Mouse (Mus musculus) megakaryocyte-erythroid progenitor cell, adult 5-6 weeks (primary cell): Measurements from ENCODE around the gene Srf. TPM values are rescaled to one million over a fixed set of nuclear protein-coding genes. Genes with fewer than 3 reads are reported as not detected.
A peak's percentile ranks its signal among the peaks of the same experiment; 100 is the strongest.

Experiments used
- ATAC-seq: replicated peaks from 2 replicates; pipeline ENCODE4 v1.8.0; 2016; ENCODE audit warnings: mild to moderate bottlenecking, inconsistent platforms; ENCODE audit not compliant: severe bottlenecking, poor library complexity, low FRiP score, low TSS enrichment
- total RNA-seq, 2 experiments: library from RNA; stranded (forward) in 1 of 2; stranded (reverse) in 1 of 2; fragments of 200-1000, 215-1000 nt in 1 of 2; fragments of >200 nt in 1 of 2; fragmentation: Nextera tagmentation in 1 of 2; gene quantifications; 2 replicates each; pipeline ENCODE4 v1.2.3; 2014 to 2017

Srf gene
- total RNA-seq, 2 experiments from 2014 or later = 20.5 to 26.2 TPM

GRCm38 (mm10) chr17:46525065-46525464 lies 30.9 kb downstream of the Srf start:
- no peak for ATAC-seq

GRCm38 (mm10) chr17:46521963-46522668 lies 33.9 kb downstream of the Srf start:
- ATAC-seq = no peak

- ATAC-seq = no peak
Observed at GRCm38 (mm10) chr17:46521174-46521573, 34.8 kb downstream of the Srf start.

GRCm38 (mm10) chr17:46520385-46520979 lies 35.5 kb downstream of the Srf start:
- ATAC-seq = 0 out of 2 replicates have a peak, but pooled peaks have one; percentile 9

- no peak for ATAC-seq
Observed at GRCm38 (mm10) chr17:46519971-46520370, 36.0 kb downstream of the Srf start.

GRCm38 (mm10) chr17:46513329-46513728 lies 42.6 kb downstream of the Srf start:
- ATAC-seq = no peak

GRCm38 (mm10) chr17:46511059-46511710 lies 44.8 kb downstream of the Srf start:
- no peak for ATAC-seq

GRCm38 (mm10) chr17:46505617-46506016 lies 50.4 kb downstream of the Srf start:
- no peak for ATAC-seq

GRCm38 (mm10) chr17:46503847-46504638 lies 51.9 kb downstream of the Srf start:
- ATAC-seq = peak; percentile 27; the same call in 1 of the 2 replicates

- ATAC-seq = no peak
Observed at GRCm38 (mm10) chr17:46502775-46503174, 53.2 kb downstream of the Srf start.

Other genes starting within 250 kb of the Srf start
- gene Abcc10, start 227.8 kb downstream of the Srf start, total RNA-seq (2014; fragmentation: Nextera tagmentation) = 5.8 and 7.0 TPM in 2 replicates
- 1.6 and 8.7 TPM in 2 replicates for gene Abcc10, start 227.8 kb downstream of the Srf start, total RNA-seq (2017)
- 14.3 and 22.2 TPM in 2 replicates for gene Zfp318, start 172.4 kb downstream of the Srf start, total RNA-seq (2014; fragmentation: Nextera tagmentation)
- 17.3 and 41.5 TPM in 2 replicates for gene Zfp318, start 172.4 kb downstream of the Srf start, total RNA-seq (2017)
- not detected in 2 replicates for gene Crip3, start 127.2 kb downstream of the Srf start, total RNA-seq (2014; fragmentation: Nextera tagmentation)
- not detected in 2 replicates for gene Crip3, start 127.2 kb downstream of the Srf start, total RNA-seq (2017)
- not detected in 2 replicates for gene Slc22a7, start 117.7 kb downstream of the Srf start, total RNA-seq (2014; fragmentation: Nextera tagmentation)
- gene Slc22a7, start 117.7 kb downstream of the Srf start, total RNA-seq (2017) = not detected in 2 replicates
- 0.10 TPM in 1 of 2 replicates, not detected in the other for gene Ttbk1, start 68.5 kb downstream of the Srf start, total RNA-seq (2014; fragmentation: Nextera tagmentation)
- gene Ttbk1, start 68.5 kb downstream of the Srf start, total RNA-seq (2017) = 0.14 TPM in 1 of 2 replicates, not detected in the other
- gene Dnph1, start 59.5 kb downstream of the Srf start, total RNA-seq (2014; fragmentation: Nextera tagmentation) = 49.4 and 60.5 TPM in 2 replicates
- 15.6 and 27.7 TPM in 2 replicates for gene Dnph1, start 59.5 kb downstream of the Srf start, total RNA-seq (2017)
- gene Cul9, start 9.8 kb downstream of the Srf start, total RNA-seq (2014; fragmentation: Nextera tagmentation) = 14.1 and 19.6 TPM in 2 replicates
- 2.5 and 4.8 TPM in 2 replicates for gene Cul9, start 9.8 kb downstream of the Srf start, total RNA-seq (2017)
- gene Ptk7, start 73.3 kb upstream of the Srf start, total RNA-seq (2014; fragmentation: Nextera tagmentation) = 0.12 and 0.20 TPM in 2 replicates
- 0.14 and 0.53 TPM in 2 replicates for gene Ptk7, start 73.3 kb upstream of the Srf start, total RNA-seq (2017)
- 5.8 and 6.9 TPM in 2 replicates for gene Klc4, start 89.8 kb upstream of the Srf start, total RNA-seq (2014; fragmentation: Nextera tagmentation)
- gene Klc4, start 89.8 kb upstream of the Srf start, total RNA-seq (2017) = 5.6 and 5.9 TPM in 2 replicates
- 74.7 and 190 TPM in 2 replicates for gene Mrpl2, start 90.1 kb upstream of the Srf start, total RNA-seq (2014; fragmentation: Nextera tagmentation)
- 82.2 and 97.0 TPM in 2 replicates for gene Mrpl2, start 90.1 kb upstream of the Srf start, total RNA-seq (2017)
- 11.2 and 12.6 TPM in 2 replicates for gene Cul7, start 94.2 kb upstream of the Srf start, total RNA-seq (2014; fragmentation: Nextera tagmentation)
- 6.6 and 12.6 TPM in 2 replicates for gene Cul7, start 94.2 kb upstream of the Srf start, total RNA-seq (2017)
- gene Rrp36, start 118.2 kb upstream of the Srf start, total RNA-seq (2014; fragmentation: Nextera tagmentation) = 16.1 and 23.4 TPM in 2 replicates
- gene Rrp36, start 118.2 kb upstream of the Srf start, total RNA-seq (2017) = 60.4 and 64.8 TPM in 2 replicates
- 74.7 and 75.2 TPM in 2 replicates for gene Mea1, start 122.6 kb upstream of the Srf start, total RNA-seq (2014; fragmentation: Nextera tagmentation)
- gene Mea1, start 122.6 kb upstream of the Srf start, total RNA-seq (2017) = 71.6 and 85.7 TPM in 2 replicates
- gene Klhdc3, start 124.7 kb upstream of the Srf start, total RNA-seq (2014; fragmentation: Nextera tagmentation) = 102 and 104 TPM in 2 replicates
- gene Klhdc3, start 124.7 kb upstream of the Srf start, total RNA-seq (2017) = 28.6 and 33.4 TPM in 2 replicates
- 41.3 and 52.0 TPM in 2 replicates for gene Ppp2r5d, start 148.9 kb upstream of the Srf start, total RNA-seq (2014; fragmentation: Nextera tagmentation)
- 35.9 and 57.2 TPM in 2 replicates for gene Ppp2r5d, start 148.9 kb upstream of the Srf start, total RNA-seq (2017)
- 19.0 and 22.6 TPM in 2 replicates for gene Pex6, start 155.3 kb upstream of the Srf start, total RNA-seq (2014; fragmentation: Nextera tagmentation)
- gene Pex6, start 155.3 kb upstream of the Srf start, total RNA-seq (2017) = 7.5 and 11.7 TPM in 2 replicates
- 6.5 TPM in 1 of 2 replicates, not detected in the other for gene Gnmt, start 173.0 kb upstream of the Srf start, total RNA-seq (2014; fragmentation: Nextera tagmentation)
- not detected in 2 replicates for gene Gnmt, start 173.0 kb upstream of the Srf start, total RNA-seq (2017)
- gene Cnpy3, start 196.0 kb upstream of the Srf start, total RNA-seq (2014; fragmentation: Nextera tagmentation) = 23.4 and 39.6 TPM in 2 replicates
- gene Cnpy3, start 196.0 kb upstream of the Srf start, total RNA-seq (2017) = 28.6 and 45.3 TPM in 2 replicates
- not detected in 2 replicates for gene Ptcra, start 207.5 kb upstream of the Srf start, total RNA-seq (2014; fragmentation: Nextera tagmentation)
- not detected in 2 replicates for gene Ptcra, start 207.5 kb upstream of the Srf start, total RNA-seq (2017)
- 31.1 and 31.3 TPM in 2 replicates for gene 2310039H08Rik, start 216.5 kb upstream of the Srf start, total RNA-seq (2014; fragmentation: Nextera tagmentation)
- gene 2310039H08Rik, start 216.5 kb upstream of the Srf start, total RNA-seq (2017) = 11.9 TPM in 2 replicates
- 90.3 and 93.8 TPM in 2 replicates for gene Rpl7l1, start 226.5 kb upstream of the Srf start, total RNA-seq (2014; fragmentation: Nextera tagmentation)
- 201 and 239 TPM in 2 replicates for gene Rpl7l1, start 226.5 kb upstream of the Srf start, total RNA-seq (2017)